Mouse (Mus musculus): ENCODE results near the gene Trpc1.

- TF ChIP-seq EP300 (IDR thresholded peaks at IDR 0.05; ENCODE audit: low read depth in 1 of 2, low read length in 2 of 2) = no peak
- no peak for TF ChIP-seq E2F4 (IDR thresholded peaks at IDR 0.05; ENCODE audit: borderline replicate concordance, low read depth, low read length)
- no peak for TF ChIP-seq TAL1 (IDR thresholded peaks at IDR 0.05; ENCODE audit: low read length)
- TF ChIP-seq SMC3 (IDR thresholded peaks at IDR 0.05; ENCODE audit: low read depth, low read length) = no peak
- TF ChIP-seq CTCF (IDR thresholded peaks at IDR 0.05 in 2 of 3, conservative IDR thresholded peaks at IDR 0.05 in 1 of 3; ENCODE audit: control insufficient read depth in 1 of 3, insufficient read depth in 1 of 3, low read depth in 2 of 3, low read length in 3 of 3, poor library complexity in 1 of 3, severe bottlenecking in 1 of 3) = no peak
- TF ChIP-seq POLR2A (IDR thresholded peaks at IDR 0.05; ENCODE audit: control insufficient read depth in 1 of 2, insufficient read depth in 1 of 2, low read depth in 1 of 2, low read length in 2 of 2, poor library complexity in 1 of 2) = no peak
- no peak for TF ChIP-seq ZNF384 (IDR thresholded peaks at IDR 0.05; ENCODE audit: low read depth, low read length)
- no peak for TF ChIP-seq MAZ (IDR thresholded peaks at IDR 0.05; ENCODE audit: low read depth, low read length)
Measured at GRCm38 (mm10) chr9:95668306-95668705, 81.9 kb downstream of the Trpc1 start.

Data from MEL (cell line).